Mouse (Mus musculus) B cell, adult 2 months (primary cell): ENCODE measurements around the gene Cyp4a14.
A peak's percentile ranks its signal among the peaks of the same experiment; 100 is the strongest.
"Not testable (repeated sequence)": the region's sequence is repeated elsewhere in the genome, so short reads cannot be mapped to it uniquely, and the experiment has no call there.

Experiments
- DNase-seq, 2 experiments: peaks; one replicate each; pipeline ENCODE4 v3.0.0; 2022

Gene Cyp4a14

GRCm38 (mm10) chr4:115496001-115496400, at the start of gene Cyp4a14:
Gene Cyp4a14 (minus strand): TSS chr4:115496142.
- no peak for DNase-seq

GRCm38 (mm10) chr4:115545101-115545500, 49.2 kb upstream of the Cyp4a14 start:
- DNase-seq = no peak

GRCm38 (mm10) chr4:115521766-115522165, 25.8 kb upstream of the Cyp4a14 start:
- no peak for DNase-seq

- no peak for DNase-seq
Measured at GRCm38 (mm10) chr4:115519444-115519843, 23.5 kb upstream of the Cyp4a14 start.

GRCm38 (mm10) chr4:115518000-115518399, 22.1 kb upstream of the Cyp4a14 start, which contains the start of gene Cyp4a10:
Gene Cyp4a10 (plus strand): TSS chr4:115518264.
- not testable (repeated sequence) for DNase-seq

- not testable (repeated sequence) for DNase-seq
Measured at GRCm38 (mm10) chr4:115513964-115514363, 18.0 kb upstream of the Cyp4a14 start.

GRCm38 (mm10) chr4:115497466-115497865, 1.5 kb upstream of the Cyp4a14 start:
- DNase-seq = no peak

- no peak for DNase-seq
Measured at GRCm38 (mm10) chr4:115481006-115481652, 14.8 kb downstream of the Cyp4a14 start.

GRCm38 (mm10) chr4:115476051-115476450, 19.9 kb downstream of the Cyp4a14 start:
- DNase-seq = peak; percentile 3 to 9

GRCm38 (mm10) chr4:115473585-115473984, 22.4 kb downstream of the Cyp4a14 start:
- DNase-seq = not testable (repeated sequence)

GRCm38 (mm10) chr4:115452304-115452703, 43.6 kb downstream of the Cyp4a14 start, which contains the start of gene Cyp4a30b:
Gene Cyp4a30b (plus strand): TSS chr4:115452604.
- no peak for DNase-seq

GRCm38 (mm10) chr4:115450577-115451137, 45.3 kb downstream of the Cyp4a14 start:
- DNase-seq = no peak
